Mouse (Mus musculus): ENCODE measurements around the gene Tdrd6.

- TF ChIP-seq GATA1 (IDR thresholded peaks at IDR 0.05; ENCODE audit: low read length) (no peak), TAL1 (IDR thresholded peaks at IDR 0.05; ENCODE audit: low read length) (no peak)
Measured at GRCm38 (mm10) chr17:43651314-43652046, 21.4 kb upstream of the Tdrd6 start.

Data from erythroblast, embryonic 14.5 days (primary cell).